Mouse (Mus musculus) intestine, embryonic 14.5 days (tissue): Measurements from ENCODE around the gene Veph1. TPM values are rescaled to one million over a fixed set of nuclear protein-coding genes. Genes with fewer than 3 reads are reported as not detected.
A peak's percentile ranks its signal among the peaks of the same experiment; 100 is the strongest.

Experiments used
- ATAC-seq: fragments of 200-750 bp; cut with Nextera tagmentation; replicated peaks from 2 replicates; pipeline ENCODE4 v1.8.0; 2017; ENCODE audit warnings: low read depth, moderate number of reproducible peaks, moderate TSS enrichment, moderate library complexity; ENCODE audit not compliant: low FRiP score, low TSS enrichment
- DNase-seq: peaks from one replicate; pipeline ENCODE4 v3.0.0-alpha.2; 2018; ENCODE audit warnings: low spot score
- H3K27ac ChIP-seq: fragments of 300-500 bp; sonication (generic); 2 replicates; pipeline ENCODE4 v1.5.1; 2014; ENCODE audit warnings: low read depth, mild to moderate bottlenecking, control low read depth
- H3K27me3 ChIP-seq: fragments of 300-500 bp; sonication (generic); replicated peaks from 2 replicates; pipeline ENCODE4 v1.6.1; 2014; ENCODE audit warnings: low read length, control low read depth; ENCODE audit not compliant: control insufficient read depth, insufficient read depth
- H3K36me3 ChIP-seq: fragments of 300-500 bp; sonication (generic); 2 replicates; pipeline ENCODE4 v1.6.1; 2014; ENCODE audit warnings: low read length, control low read depth; ENCODE audit not compliant: control insufficient read depth, insufficient read depth
- H3K4me1 ChIP-seq: fragments of 300-500 bp; sonication (generic); replicated peaks from 2 replicates; pipeline ENCODE4 v1.6.1; 2014; ENCODE audit warnings: low read length, control low read depth, mixed read lengths; ENCODE audit not compliant: control insufficient read depth, insufficient read depth
- H3K4me2 ChIP-seq: fragments of 300-500 bp; sonication (generic); 2 replicates; pipeline ENCODE4 v1.6.1; 2014; ENCODE audit warnings: low read length
- H3K4me3 ChIP-seq: fragments of 300-500 bp; sonication (generic); 2 replicates; pipeline ENCODE4 v1.5.1; 2014; ENCODE audit warnings: low read depth, low read length, control low read depth, mixed read lengths
- H3K9ac ChIP-seq: fragments of 300-500 bp; sonication (generic); 2 replicates; pipeline ENCODE4 v1.6.1; 2014; ENCODE audit warnings: mild to moderate bottlenecking, low read length
- H3K9me3 ChIP-seq: fragments of 300-500 bp; sonication (generic); 2 replicates; pipeline ENCODE4 v1.6.1; 2016; ENCODE audit warnings: low read length, control low read depth; ENCODE audit not compliant: control insufficient read depth
- WGBS: fragments of 180-500 bp; shearing (Covaris S2); extraction: QIAGEN DNeasy Blood & Tissue Kit; methylation state at CpG from one replicate; pipeline ENCODE4 v1.1.7; 2014; 5-methylcytosine and 5-hydroxymethylcytosine counted together
- polyA plus RNA-seq: library from polyadenylated mRNA; unstranded; fragments of >200 nt; fragmentation: Nextera tagmentation; extraction: Ambion mirVana; gene quantifications from 2 replicates; pipeline ENCODE4 v1.2.1, GENCODE M21; 2014

Veph1 gene
- polyA plus RNA-seq, 1 experiment from 2014 or later: 0.35 TPM

- WGBS: 83% methylated on average over 1 of the region's 1 CpGs
- H3K36me3 ChIP-seq: no peaks in the 10 kb centered on the region
- H3K4me3 ChIP-seq: no peak overlapping the region
- no peaks in the 10 kb centered on the region for H3K9me3 ChIP-seq
- no peaks in the 10 kb centered on the region for H3K4me1 ChIP-seq
- H3K9ac ChIP-seq: no peak overlapping the region
- DNase-seq (no peak), ATAC-seq (no peak)
- H3K27ac ChIP-seq: no peak overlapping the region
- no peaks in the 10 kb centered on the region for H3K27me3 ChIP-seq
- no peak overlapping the region for H3K4me2 ChIP-seq
These were observed 13.9 kb upstream of the Veph1 start for GRCm38 (mm10) chr3:66310586-66310985.

GRCm38 (mm10) chr3:66309531-66309930, 12.9 kb upstream of the Veph1 start:
- Histone ChIP-seq H3K4me2 (no peak overlapping the region), H3K4me1 (no peaks in the 10 kb centered on the region), H3K9ac (no peak overlapping the region), H3K27me3 (no peaks in the 10 kb centered on the region), H3K9me3 (no peaks in the 10 kb centered on the region), H3K27ac (no peak overlapping the region), H3K4me3 (no peak overlapping the region), H3K36me3 (no peaks in the 10 kb centered on the region)
- DNase-seq (no peak), ATAC-seq (no peak)
- WGBS: 97% methylated on average over 1 of the region's 1 CpGs

GRCm38 (mm10) chr3:66295236-66295635, 1.4 kb downstream of the Veph1 start:
- Histone ChIP-seq H3K9ac (no peak overlapping the region), H3K9me3 (no peaks in the 10 kb centered on the region), H3K27me3 (no peaks in the 10 kb centered on the region), H3K4me3 (no peak overlapping the region), H3K4me1 (peaks cover 7% of the 10 kb centered on the region; the same call in 1 of the 2 replicates), H3K4me2 (no peak overlapping the region), H3K27ac (no peak overlapping the region), H3K36me3 (no peaks in the 10 kb centered on the region)
- no peak for ATAC-seq
- no peak for DNase-seq
- whole genome bisulfite sequencing: 78% methylated on average over 9 of the region's 9 CpGs

GRCm38 (mm10) chr3:66294729-66295128, 1.9 kb downstream of the Veph1 start:
- DNase-seq (no peak), ATAC-seq (no peak)
- Histone ChIP-seq H3K4me1 (peaks cover 7% of the 10 kb centered on the region; the same call in 1 of the 2 replicates), H3K4me2 (no peak overlapping the region), H3K36me3 (no peaks in the 10 kb centered on the region), H3K9ac (no peak overlapping the region), H3K4me3 (no peak overlapping the region), H3K27ac (no peak overlapping the region), H3K27me3 (no peaks in the 10 kb centered on the region), H3K9me3 (no peaks in the 10 kb centered on the region)
- WGBS: 92% methylated on average over 3 of the region's 3 CpGs

- peaks cover 7% of the 10 kb centered on the region; the same call in 1 of the 2 replicates for H3K4me1 ChIP-seq
- peak overlapping the region; percentile 65 for H3K4me2 ChIP-seq
- DNase-seq (peak; percentile 69), ATAC-seq (peak; percentile 85)
- peak overlapping the region; percentile 34 for H3K9ac ChIP-seq
- WGBS: 3% methylated on average over 20 of the region's 20 CpGs
- peak overlapping the region; percentile 34 for H3K4me3 ChIP-seq
- 0 out of 2 replicates have a peak overlapping the region, but pooled peaks have one; percentile 22 for H3K27ac ChIP-seq
- H3K9me3 ChIP-seq: no peaks in the 10 kb centered on the region
- H3K36me3 ChIP-seq: no peaks in the 10 kb centered on the region
- H3K27me3 ChIP-seq: no peaks in the 10 kb centered on the region
These were observed 4.2 kb downstream of the Veph1 start for GRCm38 (mm10) chr3:66292356-66292946.

- Histone ChIP-seq H3K4me1 (no peaks in the 10 kb centered on the region), H3K4me2 (no peak overlapping the region), H3K9me3 (no peaks in the 10 kb centered on the region), H3K4me3 (no peak overlapping the region), H3K27ac (no peak overlapping the region), H3K9ac (no peak overlapping the region), H3K36me3 (no peaks in the 10 kb centered on the region), H3K27me3 (no peaks in the 10 kb centered on the region)
- no peak for DNase-seq
- 85% methylated on average over 4 of the region's 4 CpGs for WGBS
- no peak for ATAC-seq
These were observed 33.4 kb downstream of the Veph1 start for GRCm38 (mm10) chr3:66263270-66263669.

- Histone ChIP-seq H3K9ac (no peak overlapping the region), H3K4me2 (no peak overlapping the region), H3K27me3 (no peaks in the 10 kb centered on the region), H3K4me3 (no peak overlapping the region), H3K27ac (no peak overlapping the region), H3K9me3 (no peaks in the 10 kb centered on the region), H3K36me3 (no peaks in the 10 kb centered on the region), H3K4me1 (no peaks in the 10 kb centered on the region)
- WGBS: 38% methylated on average over 5 of the region's 5 CpGs
- DNase-seq (no peak), ATAC-seq (no peak)
These were observed 34.3 kb downstream of the Veph1 start for GRCm38 (mm10) chr3:66262319-66262718.

GRCm38 (mm10) chr3:66254504-66255105, 42.0 kb downstream of the Veph1 start:
- H3K4me1 ChIP-seq: no peaks in the 10 kb centered on the region
- no peaks in the 10 kb centered on the region for H3K9me3 ChIP-seq
- no peak overlapping the region for H3K9ac ChIP-seq
- H3K4me3 ChIP-seq: no peak overlapping the region
- no peak for ATAC-seq
- H3K27ac ChIP-seq: no peak overlapping the region
- 86% methylated on average over 9 of the region's 9 CpGs for WGBS
- no peak overlapping the region for H3K4me2 ChIP-seq
- no peaks in the 10 kb centered on the region for H3K27me3 ChIP-seq
- DNase-seq: no peak
- H3K36me3 ChIP-seq: no peaks in the 10 kb centered on the region

GRCm38 (mm10) chr3:66251842-66252241, 44.8 kb downstream of the Veph1 start:
- no peak overlapping the region for H3K4me3 ChIP-seq
- no peak for DNase-seq
- H3K9ac ChIP-seq: no peak overlapping the region
- H3K4me1 ChIP-seq: no peaks in the 10 kb centered on the region
- H3K27me3 ChIP-seq: no peaks in the 10 kb centered on the region
- H3K36me3 ChIP-seq: no peaks in the 10 kb centered on the region
- H3K4me2 ChIP-seq: no peak overlapping the region
- WGBS: 82% methylated on average over 7 of the region's 7 CpGs
- no peaks in the 10 kb centered on the region for H3K9me3 ChIP-seq
- no peak for ATAC-seq
- no peak overlapping the region for H3K27ac ChIP-seq
